39 mouse cellular contexts compared by ENCODE assay signal in genomic region chr11:58132026-58132425, GRCm38 (mm10). TPM values are rescaled to one million over a fixed set of nuclear protein-coding genes. Genes with fewer than 3 reads are reported as not detected.
"Had no signal": no experiment of that assay in that cellular context is flagged by ENCODE, and none has a peak within 500 bp of the region (broad histone marks: within the 10 kb centered on the region; RNA-seq: fewer than 3 reads in every experiment).

No protein-coding gene starts in this region.

- ATAC-seq: hindbrain, postnatal 0 days; intestine, embryonic 16.5 days had no signal

- H3K9me3 ChIP-seq: heart, embryonic 13.5 days; heart, embryonic 15.5 days; hindbrain, embryonic 13.5 days; hindbrain, embryonic 15.5 days; kidney, embryonic 15.5 days; limb, embryonic 10.5 days; limb, embryonic 12.5 days had no signal

- H3K9ac ChIP-seq: heart, embryonic 13.5 days; heart, embryonic 15.5 days; hindbrain, embryonic 13.5 days; hindbrain, embryonic 15.5 days; kidney, embryonic 15.5 days; limb, embryonic 12.5 days had no signal

- H3K27me3 ChIP-seq: heart, embryonic 13.5 days; heart, embryonic 15.5 days; hindbrain, embryonic 13.5 days; hindbrain, embryonic 15.5 days; kidney, embryonic 15.5 days; limb, embryonic 12.5 days had no signal

- H3K4me3 ChIP-seq: heart, adult 2 months; heart, embryonic 13.5 days; heart, embryonic 15.5 days; hindbrain, embryonic 13.5 days; hindbrain, embryonic 15.5 days; kidney, embryonic 15.5 days; left cerebral cortex, adult 2 months; limb, embryonic 10.5 days; limb, embryonic 12.5 days had no signal

- H3K4me2 ChIP-seq: heart, embryonic 11.5 days; heart, embryonic 13.5 days; heart, embryonic 15.5 days; hindbrain, embryonic 13.5 days; hindbrain, embryonic 15.5 days; kidney, embryonic 15.5 days; limb, embryonic 12.5 days; liver, embryonic 11.5 days had no signal

- H3K27ac ChIP-seq: heart, adult 2 months; heart, embryonic 13.5 days; heart, embryonic 15.5 days; hindbrain, embryonic 13.5 days; hindbrain, embryonic 15.5 days; hindbrain, postnatal 0 days; kidney, embryonic 15.5 days; kidney, postnatal 0 days; left cerebral cortex, adult 2 months; limb, embryonic 10.5 days; limb, embryonic 12.5 days had no signal

- DNase-seq: gastrocnemius, postnatal 14 days; gastrocnemius, postnatal 36 days; heart, adult 11 months; heart, adult 2 months; heart, postnatal 14 days; heart, postnatal 36 days; kidney, adult 11 months; kidney, adult 2 months; kidney, adult 9 months; kidney, postnatal 14 days; kidney, postnatal 36 days; layer of hippocampus, adult 9-11 months; layer of hippocampus, postnatal 36 days; liver had no signal

- H3K4me1 ChIP-seq: heart, embryonic 15.5 days; hindbrain, embryonic 13.5 days; hindbrain, embryonic 15.5 days; limb, embryonic 10.5 days had no signal

RNA-seq across cellular contexts. Expression of gene Gm12248, which starts 39.1 kb away (rescaled TPM):
- total RNA-seq: gastrocnemius, adult 18-20 months; gastrocnemius, adult 8-10 months; gastrocnemius, postnatal 14 days; gastrocnemius, postnatal 36 days; heart, adult 2 months; heart, postnatal 14 days; heart, postnatal 36 days; hematopoietic stem cell, adult 5-6 weeks; hindbrain, postnatal 0 days; layer of hippocampus, adult 18-20 months; layer of hippocampus, adult 8-10 months; layer of hippocampus, postnatal 14 days; layer of hippocampus, postnatal 36 days; left cerebral cortex, adult 2 months; left cerebral cortex, postnatal 14 days; left cerebral cortex, postnatal 36 days had no signal
- polyA plus RNA-seq: heart, adult 2 months; heart, embryonic 11.5 days; heart, embryonic 13.5 days; heart, embryonic 15.5 days; heart, postnatal 0 days; hindbrain, embryonic 11.5 days; hindbrain, postnatal 0 days; intestine, embryonic 14.5 days; intestine, embryonic 16.5 days; kidney, postnatal 0 days; limb, embryonic 10.5 days; limb, embryonic 12.5 days; limb, embryonic 14.5 days; liver, embryonic 11.5 days had no signal
